Mouse (Mus musculus) midbrain, embryonic 14.5 days (tissue): ENCODE measurements around the gene Clip2. TPM values are rescaled to one million over a fixed set of nuclear protein-coding genes. Genes with fewer than 3 reads are reported as not detected.
"Not testable (repeated sequence)": the region's sequence is repeated elsewhere in the genome, so short reads cannot be mapped to it uniquely, and the experiment has no call there.

Experiments
- ATAC-seq: fragments of 200-750 bp; cut with Nextera tagmentation; 2 replicates; pipeline ENCODE4 v1.8.0; 2017; ENCODE audit warnings: moderate number of reproducible peaks, moderate library complexity; ENCODE audit not compliant: low FRiP score, low TSS enrichment
- DNase-seq: peaks from one replicate; pipeline ENCODE4 v3.0.0-alpha.2; 2015
- H3K27ac ChIP-seq: fragments of 300-500 bp; sonication (generic); replicated peaks from 2 replicates; pipeline ENCODE4 v1.5.1; 2014; ENCODE audit warnings: mild to moderate bottlenecking, low read depth, low read length, moderate library complexity
- H3K27me3 ChIP-seq: fragments of 300-500 bp; sonication (generic); 2 replicates; pipeline ENCODE4 v1.6.1; 2014; ENCODE audit warnings: low read length, control low read depth, mixed read lengths; ENCODE audit not compliant: control insufficient read depth, insufficient read depth
- H3K36me3 ChIP-seq: fragments of 300-500 bp; sonication (generic); 2 replicates; pipeline ENCODE4 v1.6.1; 2014; ENCODE audit warnings: low read length, control low read depth; ENCODE audit not compliant: control insufficient read depth, insufficient read depth
- H3K4me1 ChIP-seq: fragments of 300-500 bp; sonication (generic); 2 replicates; pipeline ENCODE4 v1.6.1; 2014; ENCODE audit warnings: mild to moderate bottlenecking, antibody characterized with exemption, low read length, control low read depth; ENCODE audit not compliant: control insufficient read depth, insufficient read depth
- H3K4me2 ChIP-seq: fragments of 300-500 bp; sonication (generic); 2 replicates; pipeline ENCODE4 v1.6.1; 2014; ENCODE audit warnings: mild to moderate bottlenecking, low read length, moderate library complexity
- H3K4me3 ChIP-seq: fragments of 300-500 bp; sonication (generic); replicated peaks from 2 replicates; pipeline ENCODE4 v1.5.1; 2014; ENCODE audit warnings: low read depth, low read length
- H3K9ac ChIP-seq: fragments of 300-500 bp; sonication (generic); replicated peaks from 2 replicates; pipeline ENCODE4 v1.6.1; 2014; ENCODE audit warnings: mild to moderate bottlenecking, low read length, moderate library complexity
- H3K9me3 ChIP-seq: fragments of 300-500 bp; sonication (generic); 2 replicates; pipeline ENCODE4 v1.6.1; 2016; ENCODE audit warnings: low read length, control low read depth, mixed read lengths; ENCODE audit not compliant: control insufficient read depth
- WGBS: fragments of 180-500 bp; shearing (Covaris S2); extraction: QIAGEN DNeasy Blood & Tissue Kit; methylation state at CpG from one replicate; pipeline ENCODE4 v1.1.7; 2014; 5-methylcytosine and 5-hydroxymethylcytosine counted together
- polyA plus RNA-seq: library from polyadenylated mRNA; unstranded; fragments of >200 nt; fragmentation: Nextera tagmentation; extraction: Ambion mirVana; gene quantifications from 2 replicates; pipeline ENCODE4 v1.2.1, GENCODE M21; 2014

The Clip2 gene
- polyA plus RNA-seq, 1 experiment from 2014 or later, result 18.2 TPM

DNA sequence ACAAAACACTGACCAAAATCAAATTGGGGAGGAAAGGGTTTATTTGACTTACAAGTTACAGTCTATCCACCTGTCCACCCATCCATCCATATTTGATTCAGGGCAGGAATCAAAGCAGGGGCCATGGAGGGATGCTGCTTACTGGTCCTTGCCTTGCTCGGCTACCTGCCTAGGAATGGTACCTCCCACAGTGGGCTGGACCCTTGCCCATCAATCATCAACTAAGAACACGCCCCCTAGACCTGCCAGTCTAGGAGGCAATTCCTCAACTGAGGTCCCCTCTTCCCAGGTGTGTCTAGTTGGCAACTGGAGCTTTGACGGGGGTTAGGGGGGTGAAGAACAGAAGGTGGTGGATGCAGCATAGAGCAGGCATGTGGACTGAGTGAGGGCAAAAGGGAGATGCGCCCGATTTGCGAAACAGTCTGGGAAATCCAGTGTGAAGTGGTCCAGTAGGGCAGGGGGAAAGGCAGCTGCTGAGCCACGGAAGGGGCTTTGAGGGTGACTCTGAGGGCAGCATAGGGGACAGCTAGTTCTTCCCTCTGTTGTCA, 67.0 kb downstream of the Clip2 start:
- H3K36me3 ChIP-seq, result peaks cover 16% of the 10 kb centered on the region
- no peak overlapping the region for H3K4me2 ChIP-seq
- no peaks in the 10 kb centered on the region for H3K4me1 ChIP-seq
- H3K27ac ChIP-seq, result no peak overlapping the region
- ATAC-seq, result no peak
- H3K9me3 ChIP-seq, result no peaks in the 10 kb centered on the region
- H3K27me3 ChIP-seq, result no peaks in the 10 kb centered on the region
- 83% methylated on average over 7 of the region's 7 CpGs for WGBS
- DNase-seq, result no peak
- H3K9ac ChIP-seq, result no peak overlapping the region
- no peak overlapping the region for H3K4me3 ChIP-seq

DNA sequence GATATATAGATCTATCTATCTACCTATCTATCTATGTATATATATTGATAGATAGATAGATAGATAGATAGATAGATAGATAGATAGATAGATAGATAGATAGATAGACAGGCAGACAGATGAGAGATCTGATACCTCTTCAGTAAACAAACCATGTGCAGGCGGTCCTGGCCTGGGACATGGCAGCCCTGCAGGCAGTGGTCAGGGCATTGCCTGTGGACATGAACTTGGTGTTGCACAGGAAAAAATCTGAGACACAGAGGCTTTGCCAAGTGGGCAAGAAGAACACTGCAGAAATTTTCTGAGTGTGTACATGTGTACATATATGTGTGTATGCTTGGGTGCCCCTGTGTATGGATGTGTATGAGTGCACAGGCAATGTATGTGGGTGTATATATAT, 68.9 kb downstream of the Clip2 start:
- ATAC-seq (no peak), DNase-seq (no peak)
- Histone ChIP-seq H3K27me3 (no peaks in the 10 kb centered on the region), H3K9ac (no peak overlapping the region), H3K4me3 (no peak overlapping the region), H3K9me3 (no peaks in the 10 kb centered on the region), H3K4me2 (no peak overlapping the region), H3K36me3 (no peaks in the 10 kb centered on the region; the same call in 1 of the 2 replicates), H3K4me1 (no peaks in the 10 kb centered on the region), H3K27ac (no peak overlapping the region)
- 81% methylated on average over 1 of the region's 1 CpGs for WGBS

DNA sequence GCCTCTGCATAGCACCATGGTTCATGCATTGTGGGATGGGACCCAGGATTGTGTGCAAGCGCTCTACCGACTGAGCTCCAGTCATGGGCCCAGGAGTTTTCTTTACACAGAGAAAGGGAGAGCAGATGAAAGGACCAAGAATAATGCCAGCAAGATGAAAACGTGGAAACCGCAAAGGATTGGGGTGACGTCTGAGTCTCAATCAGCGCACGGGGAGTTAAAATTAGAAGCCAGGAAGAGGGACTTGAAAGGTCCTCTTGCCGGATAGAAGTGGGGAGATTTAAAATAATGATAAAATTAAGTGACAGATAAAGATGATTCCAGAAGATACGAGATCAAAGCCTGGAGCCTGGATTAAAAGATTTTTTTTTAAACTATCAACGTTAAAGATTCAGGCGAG, 69.9 kb downstream of the Clip2 start:
- no peaks in the 10 kb centered on the region for H3K36me3 ChIP-seq
- no peaks in the 10 kb centered on the region for H3K9me3 ChIP-seq
- no peaks in the 10 kb centered on the region for H3K4me1 ChIP-seq
- DNase-seq, result no peak
- 60% methylated on average over 11 of the region's 11 CpGs for WGBS
- no peak overlapping the region for H3K9ac ChIP-seq
- H3K4me2 ChIP-seq, result no peak overlapping the region
- H3K27me3 ChIP-seq, result no peaks in the 10 kb centered on the region
- no peak overlapping the region for H3K4me3 ChIP-seq
- no peak for ATAC-seq
- no peak overlapping the region for H3K27ac ChIP-seq

DNA sequence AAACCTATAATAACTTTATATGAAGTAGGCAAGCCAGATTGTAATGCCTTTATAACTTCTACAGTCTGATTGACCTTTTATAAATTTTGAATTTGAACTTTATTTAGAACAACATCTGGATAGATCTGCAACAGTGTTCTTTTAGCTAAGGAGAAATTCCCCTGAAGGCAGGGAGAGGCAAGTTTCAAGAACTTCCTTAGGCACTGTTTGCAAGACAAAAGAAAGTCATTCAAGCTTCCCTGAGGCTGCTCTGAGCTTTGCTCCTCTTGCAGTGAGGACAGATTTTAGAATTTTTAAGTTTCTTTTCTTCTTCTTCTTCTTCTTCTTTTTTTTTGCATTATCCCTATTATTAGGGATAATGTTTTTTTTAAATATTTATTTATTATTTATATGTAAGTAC, 73.3 kb downstream of the Clip2 start:
- not testable (repeated sequence) for H3K4me1 ChIP-seq, DNase-seq, H3K27me3 ChIP-seq, H3K27ac ChIP-seq, H3K36me3 ChIP-seq, ATAC-seq, H3K9ac ChIP-seq, H3K9me3 ChIP-seq, H3K4me3 ChIP-seq, H3K4me2 ChIP-seq

DNA sequence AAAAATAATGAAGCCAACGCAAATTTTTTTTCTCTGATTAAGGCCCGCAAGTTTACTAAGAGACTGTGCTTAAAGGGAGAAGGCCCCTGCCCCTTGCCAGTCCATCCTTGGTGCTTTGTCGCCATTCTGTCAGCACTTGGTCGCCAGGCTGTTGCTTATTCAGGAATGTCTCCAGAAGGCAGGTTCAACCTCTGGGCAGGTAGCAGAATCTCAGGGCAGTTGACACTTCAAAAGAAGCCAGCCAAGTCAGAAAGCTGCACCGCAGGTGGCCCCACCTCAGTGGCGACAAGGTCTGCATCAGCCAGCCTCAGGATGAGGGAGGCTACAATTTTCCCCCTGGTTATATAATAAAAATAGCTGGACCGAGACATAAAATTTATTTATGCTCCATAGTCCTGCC, 76.5 kb downstream of the Clip2 start:
- not testable (repeated sequence) for DNase-seq, H3K4me3 ChIP-seq, H3K27me3 ChIP-seq, ATAC-seq, H3K9me3 ChIP-seq, H3K9ac ChIP-seq, H3K36me3 ChIP-seq, H3K4me2 ChIP-seq, H3K27ac ChIP-seq, H3K4me1 ChIP-seq
- WGBS, result 96% methylated on average over 7 of the region's 7 CpGs

DNA sequence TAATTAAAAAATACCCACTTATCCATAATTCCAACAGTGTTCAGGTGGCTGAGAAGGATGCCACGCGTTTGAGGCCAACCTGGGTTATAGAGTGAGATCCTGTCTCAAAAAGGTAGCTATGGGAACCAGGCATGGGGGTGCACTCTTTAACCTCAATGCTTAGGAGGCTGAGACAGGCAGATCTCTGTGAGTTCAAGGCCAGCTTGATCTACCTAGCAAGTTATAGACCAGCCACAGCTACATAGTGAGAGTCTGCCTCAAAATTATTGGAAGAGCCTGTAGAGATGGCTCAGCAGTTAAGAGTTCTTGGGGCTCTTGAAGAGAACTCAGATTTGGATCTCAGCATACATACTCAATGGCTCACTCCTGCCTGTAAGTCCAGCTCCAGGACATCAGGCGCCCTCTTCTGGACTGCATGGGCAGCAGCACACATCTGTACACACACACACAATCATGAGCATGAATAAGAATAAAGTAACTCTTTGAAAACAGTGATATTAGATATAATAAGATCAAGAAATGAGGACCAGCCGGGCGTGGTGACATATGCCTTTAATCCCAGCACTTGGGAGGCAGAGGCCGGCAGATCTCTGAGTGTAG, 77.1 kb downstream of the Clip2 start:
- Histone ChIP-seq H3K27me3 (no peaks in the 10 kb centered on the region), H3K36me3 (no peaks in the 10 kb centered on the region), H3K4me1 (no peaks in the 10 kb centered on the region), H3K9me3 (no peaks in the 10 kb centered on the region), H3K27ac (no peak overlapping the region), H3K9ac (no peak overlapping the region), H3K4me2 (no peak overlapping the region), H3K4me3 (no peak overlapping the region)
- 90% methylated on average over 6 of the region's 6 CpGs for WGBS
- ATAC-seq (no peak), DNase-seq (no peak)

DNA sequence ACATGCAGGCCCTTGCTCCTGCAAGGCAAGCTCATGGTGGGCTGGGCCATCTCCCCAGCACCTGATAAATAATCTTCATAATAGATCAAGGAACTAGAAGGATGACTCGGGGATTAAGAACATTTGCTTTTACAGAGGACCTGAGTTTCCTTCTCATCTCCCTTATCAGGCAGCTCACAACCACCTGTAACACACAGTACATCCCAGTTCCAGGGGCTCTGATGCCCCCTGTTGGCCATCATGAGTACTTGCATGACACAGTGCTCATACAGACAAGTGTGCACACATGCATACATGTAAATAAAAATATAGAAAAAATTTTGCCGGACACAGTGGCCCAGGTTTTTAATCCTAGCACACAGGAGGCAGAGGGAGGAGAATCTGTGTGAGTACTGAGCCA, 78.3 kb downstream of the Clip2 start:
- 88% methylated on average over 2 of the region's 2 CpGs for WGBS
- DNase-seq (no peak), ATAC-seq (no peak)
- no peaks in the 10 kb centered on the region for H3K4me1 ChIP-seq
- no peaks in the 10 kb centered on the region for H3K27me3 ChIP-seq
- H3K4me2 ChIP-seq, result no peak overlapping the region
- H3K36me3 ChIP-seq, result no peaks in the 10 kb centered on the region
- no peaks in the 10 kb centered on the region for H3K9me3 ChIP-seq
- no peak overlapping the region for H3K4me3 ChIP-seq
- H3K27ac ChIP-seq, result no peak overlapping the region
- no peak overlapping the region for H3K9ac ChIP-seq

DNA sequence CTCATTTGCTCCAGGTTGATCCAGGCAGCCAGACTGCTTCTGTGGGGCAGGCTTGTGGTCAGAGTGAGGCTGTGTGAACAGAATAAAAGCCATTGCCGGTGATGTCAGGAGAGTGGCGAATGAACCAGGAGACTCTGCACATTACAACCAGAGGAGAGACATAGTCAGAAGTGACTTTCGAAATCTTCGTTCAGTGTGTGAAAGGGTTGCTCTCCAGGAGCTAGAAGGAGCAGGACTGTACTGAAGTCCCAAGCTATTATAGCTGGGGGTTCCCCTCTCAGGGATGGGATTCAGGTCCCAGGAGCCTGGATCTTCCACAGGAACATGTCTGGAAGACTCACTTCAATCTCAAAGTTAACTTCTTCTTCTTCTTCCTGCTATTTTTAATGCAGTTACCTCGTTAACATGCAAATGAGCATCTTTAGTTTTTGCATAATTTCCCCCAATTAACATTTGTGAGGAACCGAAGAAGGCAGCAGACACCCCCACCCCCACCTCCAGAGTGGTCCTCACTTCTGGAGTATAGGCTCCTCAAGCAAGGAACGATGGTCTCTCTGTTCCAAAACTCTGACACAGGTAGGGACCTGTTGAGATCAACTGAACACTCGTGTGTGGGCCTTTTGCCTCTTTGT, 81.6 kb downstream of the Clip2 start:
- Histone ChIP-seq H3K4me2 (no peak overlapping the region), H3K9me3 (no peaks in the 10 kb centered on the region), H3K9ac (no peak overlapping the region), H3K4me3 (no peak overlapping the region), H3K4me1 (peaks cover 12% of the 10 kb centered on the region), H3K27me3 (no peaks in the 10 kb centered on the region), H3K27ac (no peak overlapping the region), H3K36me3 (no peaks in the 10 kb centered on the region)
- WGBS, result 79% methylated on average over 8 of the region's 8 CpGs
- ATAC-seq, result no peak
- no peak for DNase-seq

DNA sequence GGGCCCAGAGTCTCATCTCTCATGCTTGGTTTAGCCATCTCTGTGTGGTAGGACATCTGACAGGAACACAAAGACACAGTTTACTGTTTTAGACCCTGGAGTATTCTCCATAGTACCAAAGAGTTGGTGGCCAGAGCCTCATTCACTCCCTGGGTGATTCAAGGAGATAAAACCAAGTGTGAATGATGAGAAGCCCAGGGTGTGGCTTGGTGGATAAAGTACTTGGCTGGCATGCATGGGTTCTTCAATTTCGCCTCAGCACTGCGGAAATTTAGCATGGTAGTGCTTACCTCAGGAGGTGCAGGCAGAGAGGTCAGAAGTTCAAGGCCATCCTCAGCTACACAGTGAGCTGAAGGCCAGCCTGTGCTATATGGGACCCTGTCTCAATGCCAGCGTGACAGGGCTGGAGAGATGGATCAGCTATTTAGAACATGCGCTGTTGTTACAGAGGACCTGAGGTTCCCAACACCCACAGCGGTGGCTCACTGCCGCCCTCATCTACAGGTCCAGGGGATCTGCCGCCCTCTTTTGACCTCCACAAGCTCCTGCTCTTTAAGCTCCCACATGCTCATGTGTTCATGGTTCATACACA, 82.6 kb downstream of the Clip2 start:
- no peaks in the 10 kb centered on the region for H3K36me3 ChIP-seq
- ATAC-seq, result no peak
- no peaks in the 10 kb centered on the region for H3K9me3 ChIP-seq
- WGBS, result 86% methylated on average over 7 of the region's 7 CpGs
- H3K4me1 ChIP-seq, result peaks cover 12% of the 10 kb centered on the region
- no peak overlapping the region for H3K4me3 ChIP-seq
- no peak for DNase-seq
- H3K4me2 ChIP-seq, result no peak overlapping the region
- H3K9ac ChIP-seq, result no peak overlapping the region
- H3K27ac ChIP-seq, result no peak overlapping the region
- H3K27me3 ChIP-seq, result no peaks in the 10 kb centered on the region
